Mouse (Mus musculus) midbrain, postnatal 0 days (tissue): ENCODE measurements around the gene Mpi. TPM values are rescaled to one million over a fixed set of nuclear protein-coding genes. Genes with fewer than 3 reads are reported as not detected.

Experiments
- ATAC-seq: fragments of 200-750 bp; cut with Nextera tagmentation; 2 replicates; pipeline ENCODE4 v1.8.0; 2017; ENCODE audit warnings: moderate number of reproducible peaks, mild to moderate bottlenecking, moderate TSS enrichment, moderate library complexity; ENCODE audit not compliant: low FRiP score
- DNase-seq: peaks from one replicate; pipeline ENCODE4 v3.0.0-alpha.2; 2015; ENCODE audit warnings: low spot score
- H3K27ac ChIP-seq: fragments of 300-500 bp; sonication (generic); 2 replicates; pipeline ENCODE4 v1.5.1; 2014; ENCODE audit warnings: low read depth, mild to moderate bottlenecking, low read length, mixed read lengths
- H3K27me3 ChIP-seq: fragments of 300-500 bp; sonication (generic); 2 replicates; pipeline ENCODE4 v1.6.1; 2014; ENCODE audit warnings: low read length, control low read depth, mixed read lengths; ENCODE audit not compliant: insufficient read depth
- H3K36me3 ChIP-seq: fragments of 300-500 bp; sonication (generic); 2 replicates; pipeline ENCODE4 v1.6.1; 2014; ENCODE audit warnings: low read length, control low read depth, mixed read lengths; ENCODE audit not compliant: insufficient read depth
- H3K4me1 ChIP-seq: fragments of 300-500 bp; sonication (generic); 2 replicates; pipeline ENCODE4 v1.6.1; 2014; ENCODE audit warnings: mild to moderate bottlenecking, control low read depth, antibody characterized with exemption, low read length, mixed read lengths; ENCODE audit not compliant: insufficient read depth
- H3K4me2 ChIP-seq: fragments of 300-500 bp; sonication (generic); 2 replicates; pipeline ENCODE4 v1.6.1; 2014; ENCODE audit warnings: low read depth, mild to moderate bottlenecking, low read length, mixed read lengths; ENCODE audit not compliant: poor library complexity, severe bottlenecking
- H3K4me3 ChIP-seq: fragments of 300-500 bp; sonication (generic); 2 replicates; pipeline ENCODE4 v1.5.1; 2014; ENCODE audit warnings: low read depth, mild to moderate bottlenecking, low read length, moderate library complexity
- H3K9ac ChIP-seq: fragments of 300-500 bp; sonication (generic); replicated peaks from 2 replicates; pipeline ENCODE4 v1.6.1; 2014; ENCODE audit warnings: mild to moderate bottlenecking, low read length, moderate library complexity, mixed read lengths; ENCODE audit not compliant: poor library complexity, severe bottlenecking
- H3K9me3 ChIP-seq: fragments of 300-500 bp; sonication (generic); 2 replicates; pipeline ENCODE4 v1.6.1; 2016; ENCODE audit warnings: low read length, control low read depth
- CTCF ChIP-seq: IDR thresholded peaks from 2 replicates; pipeline ENCODE4 v1.5.1; 2016; ENCODE audit warnings: antibody characterized with exemption, mild to moderate bottlenecking
- WGBS: fragments of 180-500 bp; shearing (Covaris S2); extraction: QIAGEN DNeasy Blood & Tissue Kit; methylation state at CpG from one replicate; pipeline ENCODE4 v1.1.7; 2014; 5-methylcytosine and 5-hydroxymethylcytosine counted together
- polyA plus RNA-seq: library from polyadenylated mRNA; unstranded; fragments of >200 nt; fragmentation: Nextera tagmentation; extraction: Ambion mirVana; gene quantifications from 2 replicates; pipeline ENCODE4 v1.2.1, GENCODE M21; 2015
- total RNA-seq: library from RNA; depleted of rRNA; stranded (reverse); fragments of >200 nt; gene quantifications from 2 replicates; pipeline ENCODE4 v1.2.3, GENCODE M21; 2014

Gene Mpi
- total and polyA plus RNA-seq, 2 experiments from 2014 or later: 57.2 to 60.5 TPM

DNA sequence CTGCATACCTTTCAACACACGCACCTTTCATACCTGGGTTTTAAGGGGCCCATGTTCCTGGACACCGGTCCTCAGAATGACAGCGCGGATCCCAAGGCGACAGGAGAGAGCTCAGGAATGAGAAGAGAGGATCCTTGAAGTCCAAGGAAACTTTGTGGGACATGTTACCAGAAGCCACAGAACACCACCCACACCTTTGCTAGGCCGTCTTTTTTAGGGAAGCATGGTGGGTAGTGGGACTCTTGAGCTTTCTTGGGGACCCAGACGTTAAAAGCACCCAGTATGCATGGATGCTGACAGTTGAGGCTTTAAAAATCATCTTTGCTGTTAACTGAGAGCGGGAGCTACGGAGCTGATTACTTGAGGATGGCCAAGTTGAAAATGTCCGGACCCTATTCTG lies 47.7 kb downstream of the Mpi start:
- ATAC-seq (no peak), DNase-seq (no peak)
- Histone ChIP-seq H3K9ac (no peak overlapping the region), H3K36me3 (no peaks in the 10 kb centered on the region), H3K27me3 (peaks cover 15% of the 10 kb centered on the region; the same call in 1 of the 2 replicates), H3K9me3 (no peaks in the 10 kb centered on the region), H3K4me1 (peaks cover 5% of the 10 kb centered on the region; the same call in 1 of the 2 replicates), H3K4me3 (peak overlapping the region; percentile 47; the same call in 1 of the 2 replicates), H3K4me2 (peak overlapping the region; percentile 87), H3K27ac (peak overlapping the region; percentile 45)
- TF ChIP-seq CTCF: no peak
- 51% methylated on average over 10 of the region's 10 CpGs for WGBS

DNA sequence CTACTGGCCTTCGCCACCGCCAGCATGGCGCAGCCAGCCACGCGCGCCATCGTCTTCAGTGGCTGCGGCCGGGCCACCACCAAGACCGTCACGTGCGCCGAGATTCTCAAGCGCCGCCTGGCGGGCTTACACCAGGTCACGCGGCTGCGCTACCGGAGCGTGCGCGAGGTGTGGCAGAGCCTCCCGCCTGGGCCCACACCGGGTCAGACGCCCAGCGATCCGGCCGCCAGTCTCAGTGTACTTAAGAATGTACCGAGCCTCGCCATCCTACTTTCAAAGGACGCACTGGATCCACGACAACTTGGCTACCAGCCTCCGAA lies 48.2 kb downstream of the Mpi start:
- Histone ChIP-seq H3K27me3 (peaks cover 15% of the 10 kb centered on the region; the same call in 1 of the 2 replicates), H3K36me3 (no peaks in the 10 kb centered on the region), H3K9ac (peak overlapping the region; percentile 34; the same call in 1 of the 2 replicates), H3K4me1 (peaks cover 5% of the 10 kb centered on the region; the same call in 1 of the 2 replicates), H3K9me3 (no peaks in the 10 kb centered on the region), H3K27ac (peak overlapping the region; percentile 62), H3K4me3 (peak overlapping the region; percentile 47), H3K4me2 (peak overlapping the region; percentile 87)
- TF ChIP-seq CTCF: peak; percentile 68
- ATAC-seq (peak; percentile 75), DNase-seq (peak; percentile 74)
- WGBS: 0% methylated on average over 34 of the region's 34 CpGs

DNA sequence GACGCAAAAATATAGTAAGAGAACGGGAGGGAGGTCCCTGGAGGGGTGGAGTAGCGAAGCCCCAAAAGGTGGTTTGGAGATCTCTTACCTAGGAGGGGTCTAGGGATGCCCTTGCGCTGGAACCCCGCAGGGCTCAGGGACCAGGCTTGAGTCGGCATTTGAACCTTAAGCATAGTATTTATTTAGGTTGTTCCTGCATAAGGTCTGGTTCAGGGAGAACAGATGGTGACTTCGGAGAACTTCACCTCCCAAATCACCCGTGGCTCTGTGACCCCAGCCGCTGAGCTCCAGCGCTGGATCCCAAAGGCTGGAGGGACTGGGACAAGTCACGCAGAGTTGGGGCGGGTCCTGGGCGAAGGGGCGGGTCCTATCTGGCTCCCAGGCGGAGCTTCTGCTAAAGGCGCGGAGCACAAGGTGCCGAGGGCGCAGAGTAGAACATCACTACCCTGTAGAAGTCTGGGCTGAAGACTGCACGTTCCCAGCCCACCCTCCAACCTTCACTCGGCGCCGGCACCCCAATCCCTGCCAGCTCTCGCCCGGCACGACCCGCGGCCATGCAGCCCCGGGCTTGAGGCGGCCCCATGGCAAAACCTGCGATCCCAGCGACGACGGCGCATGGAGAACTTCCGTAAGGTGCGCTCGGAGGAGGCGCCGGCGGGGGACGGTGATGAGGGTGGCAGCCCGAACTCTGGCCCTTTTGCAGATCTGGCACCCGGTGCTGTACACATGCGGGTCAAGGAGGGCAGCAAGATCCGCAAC lies 48.8 kb downstream of the Mpi start, which contains the start of gene Rpp25:
TSS of gene Rpp25 (plus strand) at position 405 of the 759 bp plus-strand sequence.
- Histone ChIP-seq H3K9ac (peak within 1 kb of the TSS; percentile 34), H3K36me3 (no peaks in the 10 kb centered on the region), H3K27ac (peak within 1 kb of the TSS; percentile 62), H3K27me3 (peaks cover 15% of the 10 kb centered on the region; the same call in 1 of the 2 replicates), H3K4me2 (peak within 1 kb of the TSS; percentile 87), H3K4me1 (peaks cover 5% of the 10 kb centered on the region; the same call in 1 of the 2 replicates), H3K9me3 (no peaks in the 10 kb centered on the region), H3K4me3 (peak within 1 kb of the TSS; percentile 47)
- DNase-seq (no peak), ATAC-seq (peak; percentile 52; the same call in 1 of the 2 replicates)
- 2% methylated on average over 46 of the region's 46 CpGs for WGBS
- no peak for TF ChIP-seq CTCF

DNA sequence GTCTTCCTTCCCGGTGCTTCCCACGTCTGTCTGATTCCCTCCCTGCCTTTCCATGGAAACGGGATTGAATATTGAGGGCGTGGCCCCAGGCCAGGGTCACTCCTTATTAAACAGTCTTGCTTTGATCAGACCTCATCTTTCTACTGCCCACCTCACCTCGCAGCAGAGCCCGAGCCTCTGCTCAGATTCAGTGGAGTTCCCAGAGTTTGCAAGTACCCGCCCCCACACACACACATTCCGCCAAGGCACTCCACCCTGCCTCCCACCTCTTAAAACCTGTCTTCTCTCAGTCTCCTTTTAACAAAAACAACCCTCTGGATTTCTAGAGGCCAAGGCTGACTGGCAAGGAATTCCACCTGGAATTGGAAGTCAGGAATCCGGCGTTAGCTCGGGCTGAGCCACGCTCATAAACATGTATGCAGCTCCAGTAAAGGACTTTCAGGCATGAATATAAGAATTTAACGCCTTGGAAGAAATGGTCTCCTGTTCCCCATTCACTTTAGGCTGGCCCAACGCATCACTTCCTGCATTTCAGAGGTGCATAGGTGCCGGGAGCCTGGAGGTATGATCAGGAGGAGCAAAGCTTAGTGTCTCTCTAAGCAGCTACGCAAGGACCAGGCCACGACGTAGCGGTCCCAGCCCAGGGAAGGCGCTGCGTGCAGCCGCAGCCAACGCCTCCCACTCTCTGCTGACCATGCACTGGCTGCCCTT lies 49.5 kb downstream of the Mpi start:
- Histone ChIP-seq H3K4me1 (peaks cover 7% of the 10 kb centered on the region; the same call in 1 of the 2 replicates), H3K4me2 (peak overlapping the region; percentile 87), H3K9ac (peak overlapping the region; percentile 34; the same call in 1 of the 2 replicates), H3K27me3 (peaks cover 15% of the 10 kb centered on the region; the same call in 1 of the 2 replicates), H3K36me3 (no peaks in the 10 kb centered on the region), H3K9me3 (no peaks in the 10 kb centered on the region), H3K27ac (peak overlapping the region; percentile 62), H3K4me3 (peak overlapping the region; percentile 47)
- ATAC-seq (no peak), DNase-seq (no peak)
- 8% methylated on average over 23 of the region's 23 CpGs for WGBS
- no peak for TF ChIP-seq CTCF

DNA sequence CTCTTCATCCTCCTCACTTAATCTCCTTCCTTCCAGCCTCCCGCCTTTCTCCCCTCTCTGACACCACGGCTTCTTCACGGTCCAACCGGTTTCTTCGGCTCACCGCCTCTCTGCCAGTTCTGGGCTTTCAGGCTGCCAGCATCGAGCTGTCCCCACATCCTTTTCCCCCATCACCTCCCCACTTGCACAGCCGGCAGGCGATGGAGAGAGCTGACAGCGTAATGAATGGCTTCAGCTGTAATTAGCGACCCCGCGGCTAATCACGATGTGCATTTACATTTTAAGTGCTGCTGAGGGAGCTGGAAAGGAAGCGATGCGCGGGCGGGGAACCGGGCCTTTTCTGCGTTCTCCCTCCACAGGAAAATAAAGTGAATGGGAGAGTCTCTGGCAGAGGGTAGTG lies 50.7 kb downstream of the Mpi start:
- peak; percentile 80 for DNase-seq
- TF ChIP-seq CTCF: no peak
- no peaks in the 10 kb centered on the region for H3K36me3 ChIP-seq
- peak overlapping the region; percentile 23 for H3K4me3 ChIP-seq
- peak overlapping the region; percentile 42 for H3K9ac ChIP-seq
- H3K4me2 ChIP-seq: peak overlapping the region; percentile 87
- 5% methylated on average over 20 of the region's 20 CpGs for WGBS
- H3K9me3 ChIP-seq: no peaks in the 10 kb centered on the region
- no peak overlapping the region for H3K27ac ChIP-seq
- H3K4me1 ChIP-seq: peaks cover 7% of the 10 kb centered on the region; the same call in 1 of the 2 replicates
- H3K27me3 ChIP-seq: peaks cover 15% of the 10 kb centered on the region; the same call in 1 of the 2 replicates
- no peak for ATAC-seq
